Mouse (Mus musculus) lung, postnatal 0 days (tissue): ENCODE measurements at regions not wholly inside any gene's neighbourhood (a gene's known extent, or its start where the extent isn't known, plus 50 kb on each side); places are given as distances from the start of the nearest gene placed in this dataset.
A peak's percentile ranks its signal among the peaks of the same experiment; 100 is the strongest.

Experiments used
- ATAC-seq: fragments of 200-750 bp; cut with Nextera tagmentation; 2 replicates; pipeline ENCODE4 v1.8.0; 2017; ENCODE audit warnings: moderate library complexity
- DNase-seq: peaks from one replicate; pipeline ENCODE4 v3.0.0-alpha.2; 2016; ENCODE audit warnings: low spot score
- H3K27ac ChIP-seq: fragments of 300-500 bp; sonication (generic); 2 replicates; pipeline ENCODE4 v1.5.1; 2014; ENCODE audit warnings: antibody characterized with exemption, mild to moderate bottlenecking, low read length, mixed read lengths
- H3K27me3 ChIP-seq: fragments of 300-500 bp; sonication (generic); replicated peaks from 2 replicates; pipeline ENCODE4 v1.6.1; 2014; ENCODE audit warnings: low read length, mixed read lengths; ENCODE audit not compliant: insufficient read depth
- H3K36me3 ChIP-seq: fragments of 300-500 bp; sonication (generic); 2 replicates; pipeline ENCODE4 v1.6.1; 2014; ENCODE audit warnings: low read length, mixed read lengths; ENCODE audit not compliant: insufficient read depth
- H3K4me1 ChIP-seq: fragments of 300-500 bp; sonication (generic); 2 replicates; pipeline ENCODE4 v1.6.1; 2014; ENCODE audit warnings: antibody characterized with exemption, low read depth, low read length, mixed read lengths; ENCODE audit not compliant: insufficient read depth
- H3K4me2 ChIP-seq: fragments of 300-500 bp; sonication (generic); replicated peaks from 2 replicates; pipeline ENCODE4 v1.6.1; 2014; ENCODE audit warnings: low read depth, mild to moderate bottlenecking, low read length, moderate library complexity, mixed read lengths
- H3K4me3 ChIP-seq: fragments of 300-500 bp; sonication (generic); 2 replicates; pipeline ENCODE4 v1.5.1; 2014; ENCODE audit warnings: low read depth, low read length
- H3K9ac ChIP-seq: fragments of 300-500 bp; sonication (generic); replicated peaks from 2 replicates; pipeline ENCODE4 v1.6.1; 2014; ENCODE audit warnings: low read depth, mild to moderate bottlenecking
- H3K9me3 ChIP-seq: fragments of 300-500 bp; sonication (generic); 2 replicates; pipeline ENCODE4 v1.6.1; 2016; ENCODE audit warnings: low read length, mixed read lengths
- CTCF ChIP-seq: IDR thresholded peaks from 2 replicates; pipeline ENCODE4 v1.5.1; 2016; ENCODE audit warnings: antibody characterized with exemption, mild to moderate bottlenecking
- EP300 ChIP-seq: IDR thresholded peaks from 2 replicates; pipeline ENCODE4 v1.6.1; 2016; ENCODE audit warnings: antibody characterized with exemption, mild to moderate bottlenecking, control low read depth
- WGBS: fragments of 180-500 bp; shearing (Covaris S2); extraction: QIAGEN DNeasy Blood & Tissue Kit; methylation state at CpG from one replicate; pipeline ENCODE4 v1.1.7; 2014; 5-methylcytosine and 5-hydroxymethylcytosine counted together

GRCm38 (mm10) chr5:133806891-133807290 is 292.6 kb upstream of the Castor2 start:
- ATAC-seq = no peak

GRCm38 (mm10) chr5:133802001-133802400 is 297.5 kb upstream of the Castor2 start:
- peak; percentile 23 for DNase-seq

More at GRCm38 (mm10) chr5:133806891-133807290, 292.6 kb upstream of the Castor2 start:
- H3K4me3 ChIP-seq = no peak overlapping the region
- H3K4me1 ChIP-seq = no peaks in the 10 kb centered on the region
- H3K9me3 ChIP-seq = no peaks in the 10 kb centered on the region
- no peak overlapping the region for H3K4me2 ChIP-seq
- WGBS = 45% methylated on average over 7 of the region's 7 CpGs
- no peaks in the 10 kb centered on the region for H3K27me3 ChIP-seq
- no peak overlapping the region for H3K9ac ChIP-seq
- no peak for DNase-seq
- TF ChIP-seq EP300 = no peak
- TF ChIP-seq CTCF = no peak
- H3K27ac ChIP-seq = no peak overlapping the region
- H3K36me3 ChIP-seq = no peaks in the 10 kb centered on the region

GRCm38 (mm10) chr5:133795638-133796037 is 303.9 kb upstream of the Castor2 start:
- Histone ChIP-seq H3K4me3 (no peak overlapping the region), H3K4me2 (no peak overlapping the region), H3K27me3 (no peaks in the 10 kb centered on the region), H3K4me1 (no peaks in the 10 kb centered on the region), H3K9me3 (no peaks in the 10 kb centered on the region), H3K36me3 (no peaks in the 10 kb centered on the region), H3K9ac (no peak overlapping the region), H3K27ac (no peak overlapping the region)
- ATAC-seq = no peak
- WGBS = 18% methylated on average over 3 of the region's 3 CpGs
- DNase-seq = peak; percentile 48
- TF ChIP-seq CTCF (peak; percentile 68), EP300 (no peak)

More at GRCm38 (mm10) chr5:133802001-133802400, 297.5 kb upstream of the Castor2 start:
- WGBS = 68% methylated on average over 3 of the region's 3 CpGs
- H3K36me3 ChIP-seq = no peaks in the 10 kb centered on the region
- no peak overlapping the region for H3K27ac ChIP-seq
- H3K4me1 ChIP-seq = no peaks in the 10 kb centered on the region
- no peak for ATAC-seq
- no peak overlapping the region for H3K4me3 ChIP-seq
- no peaks in the 10 kb centered on the region for H3K27me3 ChIP-seq
- TF ChIP-seq CTCF (peak; percentile 66), EP300 (no peak)
- H3K9me3 ChIP-seq = no peaks in the 10 kb centered on the region
- no peak overlapping the region for H3K4me2 ChIP-seq
- no peak overlapping the region for H3K9ac ChIP-seq

GRCm38 (mm10) chr5:133790726-133791125 is 308.8 kb upstream of the Castor2 start:
- Histone ChIP-seq H3K36me3 (no peaks in the 10 kb centered on the region), H3K4me2 (no peak overlapping the region), H3K27ac (no peak overlapping the region), H3K9ac (no peak overlapping the region), H3K27me3 (no peaks in the 10 kb centered on the region), H3K4me3 (no peak overlapping the region), H3K4me1 (no peaks in the 10 kb centered on the region), H3K9me3 (no peaks in the 10 kb centered on the region)
- ATAC-seq = no peak
- 47% methylated on average over 6 of the region's 6 CpGs for WGBS
- no peak for TF ChIP-seq EP300
- no peak for TF ChIP-seq CTCF
- no peak for DNase-seq

- no peak overlapping the region for H3K9ac ChIP-seq
- H3K4me1 ChIP-seq = no peaks in the 10 kb centered on the region
- WGBS = 92% methylated on average over 8 of the region's 8 CpGs
- no peak overlapping the region for H3K4me2 ChIP-seq
- no peaks in the 10 kb centered on the region for H3K36me3 ChIP-seq
- DNase-seq (no peak), ATAC-seq (no peak)
- no peak overlapping the region for H3K4me3 ChIP-seq
- H3K27me3 ChIP-seq = no peaks in the 10 kb centered on the region
- no peaks in the 10 kb centered on the region for H3K9me3 ChIP-seq
- no peak for TF ChIP-seq CTCF
- no peak for TF ChIP-seq EP300
- no peak overlapping the region for H3K27ac ChIP-seq
These were observed 311.5 kb upstream of the Castor2 start for GRCm38 (mm10) chr5:133788006-133788405.

- Histone ChIP-seq H3K9me3 (no peaks in the 10 kb centered on the region), H3K27ac (no peak overlapping the region), H3K36me3 (no peaks in the 10 kb centered on the region), H3K4me3 (no peak overlapping the region), H3K9ac (no peak overlapping the region), H3K27me3 (no peaks in the 10 kb centered on the region), H3K4me1 (no peaks in the 10 kb centered on the region), H3K4me2 (no peak overlapping the region)
- ATAC-seq = no peak
- no peak for DNase-seq
- WGBS = 73% methylated on average over 7 of the region's 7 CpGs
- no peak for TF ChIP-seq CTCF
- TF ChIP-seq EP300 = no peak
These were observed 312.0 kb upstream of the Castor2 start for GRCm38 (mm10) chr5:133787491-133787890.

GRCm38 (mm10) chr5:133776591-133776990 is 322.9 kb upstream of the Castor2 start:
- Histone ChIP-seq H3K4me1 (no peaks in the 10 kb centered on the region), H3K4me2 (no peak overlapping the region), H3K9ac (no peak overlapping the region), H3K9me3 (no peaks in the 10 kb centered on the region), H3K27me3 (no peaks in the 10 kb centered on the region), H3K4me3 (no peak overlapping the region), H3K36me3 (no peaks in the 10 kb centered on the region), H3K27ac (no peak overlapping the region)
- DNase-seq = no peak
- TF ChIP-seq CTCF (no peak), EP300 (no peak)
- ATAC-seq = no peak
